Mouse (Mus musculus): ENCODE results near the gene Cdc40. TPM values are rescaled to one million over a fixed set of nuclear protein-coding genes. Genes with fewer than 3 reads are reported as not detected.

Gene Cdc40
- polyA plus RNA-seq, 1 experiment from 2014 or later = 39.8 TPM

DNA sequence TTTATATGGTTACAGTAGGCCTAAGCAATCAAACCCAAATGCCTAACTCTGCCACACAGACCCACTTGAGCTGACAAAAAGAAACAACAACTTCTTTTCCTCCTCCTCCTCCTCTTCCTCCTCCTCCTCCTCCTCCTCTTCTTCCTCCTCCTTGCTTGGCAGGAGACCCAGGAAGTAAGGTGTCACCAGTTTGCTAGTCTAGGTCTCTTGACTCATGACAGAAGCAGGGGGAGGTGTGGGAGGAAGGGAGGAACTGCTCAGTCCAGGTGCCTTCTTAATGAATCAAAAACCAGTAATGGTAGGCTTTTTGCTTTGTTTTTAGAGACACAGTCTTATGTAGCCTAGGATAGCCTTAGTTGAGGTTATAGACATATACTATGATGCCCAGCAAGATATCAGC, 32.0 kb downstream of the Cdc40 start:
- Histone ChIP-seq H3K9me3 (ENCODE audit: control insufficient read depth, low read length) (no peaks in the 10 kb centered on the region), H3K4me2 (ENCODE audit: low read depth, severe bottlenecking) (no peak overlapping the region), H3K9ac (ENCODE audit: low read length) (no peak overlapping the region), H3K36me3 (ENCODE audit: control insufficient read depth, insufficient read depth, low read length) (peaks cover 5% of the 10 kb centered on the region; the same call in 1 of the 2 replicates), H3K4me1 (ENCODE audit: control insufficient read depth, insufficient read depth, low read length) (no peaks in the 10 kb centered on the region), H3K27me3 (ENCODE audit: control insufficient read depth, insufficient read depth, low read length) (no peaks in the 10 kb centered on the region), H3K27ac (replicated peaks; ENCODE audit: low read depth, low read length) (no peak overlapping the region), H3K4me3 (ENCODE audit: low read depth, low read length) (no peak overlapping the region)
- ATAC-seq (ENCODE audit: insufficient number of reproducible peaks, low FRiP score, low TSS enrichment, low read depth) (no peak), DNase-seq (ENCODE audit: low spot score) (no peak)

DNA sequence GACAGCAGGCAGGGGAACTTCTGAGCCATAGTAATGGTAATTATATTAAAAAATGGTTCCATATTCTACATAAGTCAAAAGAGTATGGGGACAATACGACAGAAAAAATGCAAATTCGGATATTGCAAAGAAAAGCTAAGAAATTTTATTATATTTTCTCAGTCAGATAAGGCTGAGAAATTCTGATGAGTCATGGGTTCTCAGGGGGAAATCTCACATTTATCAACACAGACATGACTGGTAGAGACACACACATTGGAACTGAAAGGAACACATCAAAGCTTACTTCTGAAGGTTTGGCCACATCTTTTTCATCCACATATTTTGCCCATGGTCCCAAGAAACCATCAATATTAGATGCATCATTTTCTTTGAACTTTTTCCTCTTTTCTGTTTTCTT, 32.5 kb downstream of the Cdc40 start:
- H3K9me3 ChIP-seq (ENCODE audit: control insufficient read depth, low read length) = no peaks in the 10 kb centered on the region
- no peak overlapping the region for H3K9ac ChIP-seq (ENCODE audit: low read length)
- no peaks in the 10 kb centered on the region for H3K27me3 ChIP-seq (ENCODE audit: control insufficient read depth, insufficient read depth, low read length)
- DNase-seq (ENCODE audit: low spot score) (no peak), ATAC-seq (ENCODE audit: insufficient number of reproducible peaks, low FRiP score, low TSS enrichment, low read depth) (no peak)
- no peak overlapping the region for H3K4me3 ChIP-seq (ENCODE audit: low read depth, low read length)
- WGBS = 80% methylated on average over 2 of the region's 2 CpGs
- peaks cover 5% of the 10 kb centered on the region; the same call in 1 of the 2 replicates for H3K36me3 ChIP-seq (ENCODE audit: control insufficient read depth, insufficient read depth, low read length)
- H3K27ac ChIP-seq (replicated peaks; ENCODE audit: low read depth, low read length) = no peak overlapping the region
- no peak overlapping the region for H3K4me2 ChIP-seq (ENCODE audit: low read depth, severe bottlenecking)
- H3K4me1 ChIP-seq (ENCODE audit: control insufficient read depth, insufficient read depth, low read length) = no peaks in the 10 kb centered on the region

DNA sequence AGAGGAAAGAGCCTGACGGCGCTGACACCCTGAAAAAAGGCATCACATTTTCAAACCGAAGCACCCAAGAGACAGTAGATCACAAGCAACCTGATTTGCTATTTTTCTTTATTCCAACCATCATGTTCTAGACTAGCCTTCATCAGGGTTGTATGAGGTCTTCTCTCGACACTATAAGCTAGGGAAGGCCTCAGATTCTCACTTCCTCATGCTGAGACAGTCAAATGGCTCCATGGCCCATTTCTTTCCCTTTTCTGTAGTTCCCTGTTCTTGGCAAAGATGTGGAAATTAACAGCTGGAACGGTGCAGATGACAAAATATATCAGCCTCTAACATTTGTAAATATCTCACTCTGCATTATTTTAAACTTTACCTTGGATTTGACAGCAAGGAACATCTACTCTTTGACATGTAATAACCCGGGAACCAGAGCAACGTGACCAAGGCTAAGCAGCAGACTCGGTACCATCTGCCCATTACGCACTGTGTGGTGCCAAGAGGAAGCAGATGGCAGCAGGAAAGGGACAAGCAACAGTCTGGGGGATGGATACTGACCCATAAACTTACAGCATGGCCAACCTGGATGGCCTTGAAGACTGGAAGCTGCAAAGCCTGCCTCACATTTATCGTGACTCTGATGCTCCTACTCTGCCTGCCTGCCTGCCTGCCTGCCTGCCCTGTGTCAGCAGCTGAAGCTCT, 35.8 kb downstream of the Cdc40 start:
- peaks cover 7% of the 10 kb centered on the region; the same call in 1 of the 2 replicates for H3K36me3 ChIP-seq (ENCODE audit: control insufficient read depth, insufficient read depth, low read length)
- no peaks in the 10 kb centered on the region for H3K9me3 ChIP-seq (ENCODE audit: control insufficient read depth, low read length)
- H3K4me1 ChIP-seq (ENCODE audit: control insufficient read depth, insufficient read depth, low read length) = peaks cover 11% of the 10 kb centered on the region
- H3K9ac ChIP-seq (ENCODE audit: low read length) = no peak overlapping the region
- 95% methylated on average over 10 of the region's 10 CpGs for WGBS
- ATAC-seq (ENCODE audit: insufficient number of reproducible peaks, low FRiP score, low TSS enrichment, low read depth) (no peak), DNase-seq (ENCODE audit: low spot score) (no peak)
- H3K4me3 ChIP-seq (ENCODE audit: low read depth, low read length) = no peak overlapping the region
- H3K27me3 ChIP-seq (ENCODE audit: control insufficient read depth, insufficient read depth, low read length) = no peaks in the 10 kb centered on the region
- H3K27ac ChIP-seq (replicated peaks; ENCODE audit: low read depth, low read length) = no peak overlapping the region
- no peak overlapping the region for H3K4me2 ChIP-seq (ENCODE audit: low read depth, severe bottlenecking)

DNA sequence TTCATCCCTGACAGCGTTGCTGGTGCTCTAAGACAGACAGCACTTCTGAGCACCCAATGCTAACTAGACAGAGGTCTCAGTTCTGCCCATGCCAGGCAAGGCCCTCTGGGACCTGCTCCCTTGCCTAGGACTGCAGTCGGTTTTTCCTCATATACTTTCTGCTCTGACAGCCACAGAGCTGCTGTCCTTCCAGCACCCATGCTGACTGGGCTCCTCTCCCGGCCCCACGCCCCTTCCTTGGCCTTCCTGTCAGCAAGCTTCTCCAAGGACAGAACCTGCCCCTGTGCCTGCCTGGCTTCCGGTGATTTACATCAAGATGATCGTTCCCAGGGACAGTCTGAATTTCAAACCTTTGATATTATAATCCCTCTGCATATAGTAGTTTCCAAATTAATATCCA, 37.5 kb downstream of the Cdc40 start:
- H3K36me3 ChIP-seq (ENCODE audit: control insufficient read depth, insufficient read depth, low read length) = peaks cover 9% of the 10 kb centered on the region
- H3K27ac ChIP-seq (replicated peaks; ENCODE audit: low read depth, low read length) = no peak overlapping the region
- H3K27me3 ChIP-seq (ENCODE audit: control insufficient read depth, insufficient read depth, low read length) = no peaks in the 10 kb centered on the region
- H3K4me2 ChIP-seq (ENCODE audit: low read depth, severe bottlenecking) = no peak overlapping the region
- H3K9me3 ChIP-seq (ENCODE audit: control insufficient read depth, low read length) = no peaks in the 10 kb centered on the region
- no peak overlapping the region for H3K9ac ChIP-seq (ENCODE audit: low read length)
- no peak for ATAC-seq (ENCODE audit: insufficient number of reproducible peaks, low FRiP score, low TSS enrichment, low read depth)
- no peak overlapping the region for H3K4me3 ChIP-seq (ENCODE audit: low read depth, low read length)
- WGBS = 84% methylated on average over 6 of the region's 6 CpGs
- DNase-seq (ENCODE audit: low spot score) = no peak
- peaks cover 11% of the 10 kb centered on the region for H3K4me1 ChIP-seq (ENCODE audit: control insufficient read depth, insufficient read depth, low read length)

DNA sequence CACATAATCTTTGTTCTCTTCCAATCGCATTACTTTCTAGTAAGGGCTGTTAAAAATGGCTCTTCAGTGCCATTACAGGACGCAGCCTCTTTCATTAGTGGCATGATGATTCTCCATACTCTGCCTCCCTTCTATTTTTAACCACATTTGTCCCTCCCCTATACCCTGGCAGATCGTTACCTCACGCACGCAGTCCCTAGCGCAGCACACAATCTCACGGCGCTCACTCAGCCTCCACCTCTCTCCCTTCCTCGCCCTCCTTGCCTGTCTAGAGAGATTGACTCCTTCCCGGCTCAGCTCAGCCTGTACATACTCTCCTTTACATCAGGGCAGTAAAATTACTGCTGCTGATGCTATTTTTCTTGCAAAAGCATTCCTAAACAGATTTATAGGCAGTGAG, 38.6 kb downstream of the Cdc40 start:
- Histone ChIP-seq H3K36me3 (ENCODE audit: control insufficient read depth, insufficient read depth, low read length) (peaks cover 9% of the 10 kb centered on the region), H3K9ac (ENCODE audit: low read length) (no peak overlapping the region), H3K4me3 (ENCODE audit: low read depth, low read length) (no peak overlapping the region), H3K9me3 (ENCODE audit: control insufficient read depth, low read length) (no peaks in the 10 kb centered on the region), H3K27ac (replicated peaks; ENCODE audit: low read depth, low read length) (no peak overlapping the region; the same call in 1 of the 2 replicates), H3K4me1 (ENCODE audit: control insufficient read depth, insufficient read depth, low read length) (peaks cover 11% of the 10 kb centered on the region), H3K27me3 (ENCODE audit: control insufficient read depth, insufficient read depth, low read length) (no peaks in the 10 kb centered on the region), H3K4me2 (ENCODE audit: low read depth, severe bottlenecking) (no peak overlapping the region)
- 43% methylated on average over 10 of the region's 10 CpGs for WGBS
- ATAC-seq (ENCODE audit: insufficient number of reproducible peaks, low FRiP score, low TSS enrichment, low read depth) (no peak), DNase-seq (ENCODE audit: low spot score) (peak; percentile 34)

DNA sequence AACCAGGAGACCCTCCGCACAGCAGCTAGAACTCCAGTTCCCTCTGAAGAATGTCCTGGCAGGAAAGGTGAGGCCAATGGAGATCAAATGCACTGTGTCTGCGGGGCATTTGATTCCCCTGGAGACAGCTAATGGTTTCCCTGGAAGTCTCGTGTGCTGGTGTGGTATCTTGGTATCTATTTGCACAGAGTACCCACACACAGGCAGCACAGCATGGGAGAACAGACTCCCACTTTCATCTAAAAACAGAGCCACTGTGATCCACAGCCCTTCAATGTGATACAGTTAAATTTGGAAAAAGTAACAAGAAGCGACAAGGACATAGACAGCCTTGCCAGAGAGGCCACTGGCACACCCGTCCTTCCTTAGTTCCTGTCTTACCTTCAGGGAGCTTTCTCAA, 39.3 kb downstream of the Cdc40 start:
- no peak overlapping the region for H3K9ac ChIP-seq (ENCODE audit: low read length)
- H3K9me3 ChIP-seq (ENCODE audit: control insufficient read depth, low read length) = no peaks in the 10 kb centered on the region
- ATAC-seq (ENCODE audit: insufficient number of reproducible peaks, low FRiP score, low TSS enrichment, low read depth) (no peak), DNase-seq (ENCODE audit: low spot score) (no peak)
- H3K36me3 ChIP-seq (ENCODE audit: control insufficient read depth, insufficient read depth, low read length) = peaks cover 9% of the 10 kb centered on the region
- H3K4me1 ChIP-seq (ENCODE audit: control insufficient read depth, insufficient read depth, low read length) = peaks cover 11% of the 10 kb centered on the region
- H3K4me3 ChIP-seq (ENCODE audit: low read depth, low read length) = no peak overlapping the region
- 0 out of 2 replicates have a peak overlapping the region, but pooled peaks have one; percentile 14 for H3K27ac ChIP-seq (replicated peaks; ENCODE audit: low read depth, low read length)
- no peak overlapping the region for H3K4me2 ChIP-seq (ENCODE audit: low read depth, severe bottlenecking)
- 76% methylated on average over 5 of the region's 5 CpGs for WGBS
- no peaks in the 10 kb centered on the region for H3K27me3 ChIP-seq (ENCODE audit: control insufficient read depth, insufficient read depth, low read length)

DNA sequence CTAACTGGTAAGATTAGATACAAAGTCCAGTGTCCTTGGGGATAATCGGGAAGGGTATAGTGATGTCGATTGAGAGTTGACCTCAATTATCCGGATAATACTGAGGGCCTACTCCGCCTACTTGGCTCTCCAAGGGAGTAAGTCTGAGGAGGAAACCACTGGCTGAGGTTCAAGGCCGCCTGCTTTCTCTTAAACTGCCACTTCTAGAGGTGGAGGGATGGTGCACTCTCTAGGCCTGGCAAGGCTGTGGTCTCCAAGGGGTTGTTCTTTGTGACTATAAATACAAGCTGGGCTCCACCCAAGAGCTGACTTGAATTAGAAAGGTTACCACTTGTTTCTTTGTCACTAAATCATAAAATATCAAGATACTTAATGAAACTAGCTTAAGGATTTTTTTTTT, 43.0 kb downstream of the Cdc40 start:
- peaks cover 4% of the 10 kb centered on the region; the same call in 1 of the 2 replicates for H3K36me3 ChIP-seq (ENCODE audit: control insufficient read depth, insufficient read depth, low read length)
- H3K4me1 ChIP-seq (ENCODE audit: control insufficient read depth, insufficient read depth, low read length) = peaks cover 11% of the 10 kb centered on the region
- WGBS = 93% methylated on average over 5 of the region's 5 CpGs
- no peaks in the 10 kb centered on the region for H3K9me3 ChIP-seq (ENCODE audit: control insufficient read depth, low read length)
- no peak overlapping the region for H3K9ac ChIP-seq (ENCODE audit: low read length)
- no peak overlapping the region for H3K4me3 ChIP-seq (ENCODE audit: low read depth, low read length)
- H3K4me2 ChIP-seq (ENCODE audit: low read depth, severe bottlenecking) = no peak overlapping the region
- no peak for DNase-seq (ENCODE audit: low spot score)
- no peaks in the 10 kb centered on the region for H3K27me3 ChIP-seq (ENCODE audit: control insufficient read depth, insufficient read depth, low read length)
- ATAC-seq (ENCODE audit: insufficient number of reproducible peaks, low FRiP score, low TSS enrichment, low read depth) = no peak
- no peak overlapping the region for H3K27ac ChIP-seq (replicated peaks; ENCODE audit: low read depth, low read length)

DNA sequence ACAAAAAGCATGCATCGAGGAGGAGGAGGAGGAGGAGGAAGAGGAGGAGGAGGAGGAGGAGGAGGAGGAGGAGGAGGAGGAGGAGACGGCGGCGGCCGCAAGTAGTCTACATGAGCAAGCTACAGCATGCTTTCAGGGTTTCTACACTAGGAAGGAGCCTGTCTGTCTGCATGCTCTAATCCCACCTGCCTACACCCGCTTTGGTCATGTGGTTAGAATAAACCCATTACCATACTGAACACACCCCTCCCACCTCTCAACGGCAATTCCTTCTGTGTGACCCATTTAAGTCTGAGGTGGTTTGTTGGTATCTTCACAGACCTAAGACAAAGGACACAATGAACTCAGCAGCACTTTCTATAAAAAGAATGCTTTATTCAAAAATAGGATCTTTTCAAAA, 51.8 kb downstream of the Cdc40 start:
- Histone ChIP-seq H3K9ac (ENCODE audit: low read length) (no peak overlapping the region), H3K9me3 (ENCODE audit: control insufficient read depth, low read length) (no peaks in the 10 kb centered on the region), H3K36me3 (ENCODE audit: control insufficient read depth, insufficient read depth, low read length) (peaks cover 5% of the 10 kb centered on the region; the same call in 1 of the 2 replicates), H3K4me2 (ENCODE audit: low read depth, severe bottlenecking) (no peak overlapping the region), H3K27ac (replicated peaks; ENCODE audit: low read depth, low read length) (no peak overlapping the region), H3K27me3 (ENCODE audit: control insufficient read depth, insufficient read depth, low read length) (no peaks in the 10 kb centered on the region), H3K4me3 (ENCODE audit: low read depth, low read length) (no peak overlapping the region), H3K4me1 (ENCODE audit: control insufficient read depth, insufficient read depth, low read length) (no peaks in the 10 kb centered on the region)
- no peak for ATAC-seq (ENCODE audit: insufficient number of reproducible peaks, low FRiP score, low TSS enrichment, low read depth)
- DNase-seq (ENCODE audit: low spot score) = no peak
- 85% methylated on average over 6 of the region's 7 CpGs for WGBS

DNA sequence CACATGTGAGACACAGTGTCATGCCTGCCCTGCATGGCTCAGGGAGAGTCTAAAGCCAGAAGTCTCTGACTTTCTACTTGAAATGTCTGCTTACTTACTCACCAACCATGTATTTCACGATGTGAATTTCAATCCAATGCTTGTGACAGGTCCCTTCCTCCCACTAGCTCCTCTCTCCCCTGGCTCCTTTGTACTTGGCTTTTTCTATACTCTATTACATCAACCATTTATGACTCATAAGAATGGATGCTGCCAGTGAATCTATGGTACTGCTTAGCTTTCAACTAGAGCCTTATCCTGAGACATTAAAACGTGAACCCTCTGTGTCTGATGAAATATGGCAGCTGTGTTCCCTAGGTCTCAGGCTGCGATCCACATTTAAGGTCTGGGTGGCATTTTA, 52.8 kb downstream of the Cdc40 start:
- no peak overlapping the region for H3K4me2 ChIP-seq (ENCODE audit: low read depth, severe bottlenecking)
- H3K4me3 ChIP-seq (ENCODE audit: low read depth, low read length) = no peak overlapping the region
- H3K9ac ChIP-seq (ENCODE audit: low read length) = no peak overlapping the region
- H3K4me1 ChIP-seq (ENCODE audit: control insufficient read depth, insufficient read depth, low read length) = no peaks in the 10 kb centered on the region
- WGBS = 88% methylated on average over 3 of the region's 3 CpGs
- no peaks in the 10 kb centered on the region for H3K27me3 ChIP-seq (ENCODE audit: control insufficient read depth, insufficient read depth, low read length)
- DNase-seq (ENCODE audit: low spot score) (no peak), ATAC-seq (ENCODE audit: insufficient number of reproducible peaks, low FRiP score, low TSS enrichment, low read depth) (no peak)
- H3K27ac ChIP-seq (replicated peaks; ENCODE audit: low read depth, low read length) = no peak overlapping the region
- peaks cover 5% of the 10 kb centered on the region; the same call in 1 of the 2 replicates for H3K36me3 ChIP-seq (ENCODE audit: control insufficient read depth, insufficient read depth, low read length)
- H3K9me3 ChIP-seq (ENCODE audit: control insufficient read depth, low read length) = no peaks in the 10 kb centered on the region
